Mouse (Mus musculus) T-cell, adult 66 days (primary cell): ENCODE results near the gene Arpc4. TPM values are rescaled to one million over a fixed set of nuclear protein-coding genes. Genes with fewer than 3 reads are reported as not detected.

Experiments
- total RNA-seq, 2 experiments: library from RNA; stranded (reverse); gene quantifications; 3 replicates in 1 of 2; 4 replicates in 1 of 2; pipeline ENCODE4 v1.2.4; 2023

The Arpc4 gene
- 100 to 1,000 TPM; 258 to 260 TPM for total RNA-seq

GRCm38 (mm10) chr6:113377496-113378385 is at the start of gene Arpc4, which contains the start of gene Tada3:
Arpc4 (plus strand) TSS chr6:113378115.
Tada3 (minus strand) TSS chr6:113377883.

GRCm38 (mm10) chr6:113343177-113344092 is 34.5 kb upstream of the Arpc4 start, which contains the start of gene Camk1:
Camk1 (minus strand) TSS chr6:113343984.

GRCm38 (mm10) chr6:113388960-113389359 is 11.0 kb downstream of the Arpc4 start, which contains the start of gene Ttll3:
Ttll3 (plus strand) TSS chr6:113389260.

GRCm38 (mm10) chr6:113419199-113419587 is 41.3 kb downstream of the Arpc4 start, which contains the start of gene Rpusd3:
Rpusd3 (minus strand) TSS chr6:113419340.

GRCm38 (mm10) chr6:113435664-113436205 is 57.8 kb downstream of the Arpc4 start, which contains the start of gene Cidec:
Cidec (minus strand) TSS chr6:113435760.

Other genes starting within 250 kb of the Arpc4 start
- gene Lhfpl4, start 182.7 kb upstream of the Arpc4 start, total RNA-seq = 1 to 10 TPM; 1.0 to 2.2 TPM
- 10 to 100 TPM; 34.7 to 44.1 TPM for gene Mtmr14, start 140.3 kb upstream of the Arpc4 start, total RNA-seq
- 1 to 10 TPM; 3.3 to 4.3 TPM for gene Cpne9, start 95.8 kb upstream of the Arpc4 start, total RNA-seq
- gene Brpf1, start 71.0 kb upstream of the Arpc4 start, total RNA-seq = 10 to 100 TPM; 66.2 to 78.3 TPM
- 10 to 100 TPM; 19.1 to 20.2 TPM for gene Ogg1, start 51.1 kb upstream of the Arpc4 start, total RNA-seq
- gene Camk1, start 34.1 kb upstream of the Arpc4 start, total RNA-seq = 1 to 10 TPM; 1.4 TPM
- gene Tada3, start 232 bp upstream of the Arpc4 start, total RNA-seq = 10 to 100 TPM; 26.3 to 31.3 TPM
- 10 to 100 TPM; 76.1 to 77.8 TPM for gene Ttll3, start 11.1 kb downstream of the Arpc4 start, total RNA-seq
- 10 to 100 TPM; 11.7 to 19.9 TPM for gene Rpusd3, start 41.2 kb downstream of the Arpc4 start, total RNA-seq
- not detected for gene Cidec, start 57.6 kb downstream of the Arpc4 start, total RNA-seq
- gene Jagn1, start 64.5 kb downstream of the Arpc4 start, total RNA-seq = 10 to 100 TPM; 21.8 to 24.1 TPM
- gene Il17re, start 80.4 kb downstream of the Arpc4 start, total RNA-seq = under 1 TPM; 0.36 to 0.52 TPM
- gene Il17rc, start 93.3 kb downstream of the Arpc4 start, total RNA-seq = not detected
- 10 to 100 TPM; 10.8 to 11.2 TPM for gene Creld1, start 105.2 kb downstream of the Arpc4 start, total RNA-seq
- 1 to 10 TPM; 1.1 to 1.5 TPM for gene Prrt3, start 123.8 kb downstream of the Arpc4 start, total RNA-seq
- 10 to 100 TPM; 71.2 to 72.5 TPM for gene Emc3, start 153.5 kb downstream of the Arpc4 start, total RNA-seq
- gene Fancd2, start 153.6 kb downstream of the Arpc4 start, total RNA-seq = 1 to 10 TPM; 3.1 to 5.5 TPM
- not detected for gene Fancd2os, start 222.6 kb downstream of the Arpc4 start, total RNA-seq
- 100 to 1,000 TPM; 115 to 118 TPM for gene Brk1, start 226.7 kb downstream of the Arpc4 start, total RNA-seq
- 10 to 100 TPM; 25.2 to 29.0 TPM for gene Vhl, start 245.8 kb downstream of the Arpc4 start, total RNA-seq